Mouse (Mus musculus): ENCODE results near the gene Rpia. TPM values are rescaled to one million over a fixed set of nuclear protein-coding genes. Genes with fewer than 3 reads are reported as not detected.
A peak's percentile ranks its signal among the peaks of the same experiment; 100 is the strongest.

Rpia gene
- polyA plus RNA-seq, 1 experiment from 2014 or later, result 6.4 TPM

GRCm38 (mm10) chr6:70815471-70815870 is 23.4 kb upstream of the Rpia start:
- no peak for TF ChIP-seq CTCF (IDR thresholded peaks at IDR 0.05; ENCODE audit: low read depth)
- no peaks in the 10 kb centered on the region for H3K27me3 ChIP-seq (replicated peaks; ENCODE audit: control insufficient read depth, insufficient read depth, low read length)
- no peak overlapping the region for H3K4me2 ChIP-seq (replicated peaks; ENCODE audit: low read depth)
- no peak overlapping the region for H3K27ac ChIP-seq (ENCODE audit: low read depth, low read length)
- ATAC-seq, result no peak
- H3K36me3 ChIP-seq (ENCODE audit: control insufficient read depth, insufficient read depth), result no peaks in the 10 kb centered on the region
- WGBS, result 66% methylated on average over 8 of the region's 8 CpGs
- H3K4me3 ChIP-seq (ENCODE audit: low read depth, low read length), result no peak overlapping the region
- H3K9me3 ChIP-seq (ENCODE audit: control insufficient read depth), result no peaks in the 10 kb centered on the region
- no peaks in the 10 kb centered on the region for H3K4me1 ChIP-seq (replicated peaks; ENCODE audit: control insufficient read depth, insufficient read depth, low read length)
- no peak overlapping the region for H3K9ac ChIP-seq (ENCODE audit: low read depth, low read length)

DNA sequence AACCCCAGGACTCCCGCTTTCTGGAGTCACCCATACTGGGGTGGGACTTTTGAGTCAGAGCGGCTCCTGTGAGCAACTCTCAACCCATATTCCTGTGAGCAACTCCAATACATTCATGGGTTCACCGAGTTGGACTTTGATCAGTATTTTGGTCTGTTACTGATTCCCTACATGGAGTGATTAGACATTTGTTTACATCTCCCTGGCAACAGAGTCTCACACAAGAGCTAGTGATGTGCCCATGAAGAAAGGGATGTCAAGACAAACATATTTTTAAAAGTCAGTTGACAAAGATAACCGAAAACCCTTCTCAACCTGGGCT is 22.6 kb upstream of the Rpia start:
- WGBS, result 54% methylated on average over 4 of the region's 4 CpGs
- H3K27me3 ChIP-seq (replicated peaks; ENCODE audit: control insufficient read depth, insufficient read depth, low read length), result no peaks in the 10 kb centered on the region
- no peaks in the 10 kb centered on the region for H3K36me3 ChIP-seq (ENCODE audit: control insufficient read depth, insufficient read depth)
- ATAC-seq, result peak; percentile 81
- no peak for TF ChIP-seq CTCF (IDR thresholded peaks at IDR 0.05; ENCODE audit: low read depth)
- H3K4me1 ChIP-seq (replicated peaks; ENCODE audit: control insufficient read depth, insufficient read depth, low read length), result no peaks in the 10 kb centered on the region
- no peak overlapping the region for H3K9ac ChIP-seq (ENCODE audit: low read depth, low read length)
- H3K27ac ChIP-seq (ENCODE audit: low read depth, low read length), result peak overlapping the region; percentile 89; the same call in 1 of the 2 replicates
- no peaks in the 10 kb centered on the region for H3K9me3 ChIP-seq (ENCODE audit: control insufficient read depth)
- H3K4me2 ChIP-seq (replicated peaks; ENCODE audit: low read depth), result no peak overlapping the region
- no peak overlapping the region for H3K4me3 ChIP-seq (ENCODE audit: low read depth, low read length)

GRCm38 (mm10) chr6:70813921-70814628 is 22.0 kb upstream of the Rpia start:
- Histone ChIP-seq H3K4me3 (ENCODE audit: low read depth, low read length) (no peak overlapping the region), H3K9ac (ENCODE audit: low read depth, low read length) (peak overlapping the region; percentile 22; the same call in 1 of the 2 replicates), H3K36me3 (ENCODE audit: control insufficient read depth, insufficient read depth) (no peaks in the 10 kb centered on the region), H3K27ac (ENCODE audit: low read depth, low read length) (peak overlapping the region; percentile 89), H3K4me2 (replicated peaks; ENCODE audit: low read depth) (peak overlapping the region; percentile 25), H3K4me1 (replicated peaks; ENCODE audit: control insufficient read depth, insufficient read depth, low read length) (no peaks in the 10 kb centered on the region), H3K27me3 (replicated peaks; ENCODE audit: control insufficient read depth, insufficient read depth, low read length) (no peaks in the 10 kb centered on the region), H3K9me3 (ENCODE audit: control insufficient read depth) (no peaks in the 10 kb centered on the region)
- TF ChIP-seq CTCF (IDR thresholded peaks at IDR 0.05; ENCODE audit: low read depth), result no peak
- ATAC-seq, result peak; percentile 90
- WGBS, result 47% methylated on average over 18 of the region's 18 CpGs

GRCm38 (mm10) chr6:70812526-70812895 is 20.5 kb upstream of the Rpia start:
- TF ChIP-seq CTCF (IDR thresholded peaks at IDR 0.05; ENCODE audit: low read depth), result no peak
- H3K4me3 ChIP-seq (ENCODE audit: low read depth, low read length), result no peak overlapping the region
- no peak overlapping the region for H3K9ac ChIP-seq (ENCODE audit: low read depth, low read length)
- no peak for ATAC-seq
- H3K4me1 ChIP-seq (replicated peaks; ENCODE audit: control insufficient read depth, insufficient read depth, low read length), result no peaks in the 10 kb centered on the region
- H3K9me3 ChIP-seq (ENCODE audit: control insufficient read depth), result no peaks in the 10 kb centered on the region
- 37% methylated on average over 4 of the region's 4 CpGs for WGBS
- no peak overlapping the region for H3K27ac ChIP-seq (ENCODE audit: low read depth, low read length)
- no peaks in the 10 kb centered on the region for H3K27me3 ChIP-seq (replicated peaks; ENCODE audit: control insufficient read depth, insufficient read depth, low read length)
- no peak overlapping the region for H3K4me2 ChIP-seq (replicated peaks; ENCODE audit: low read depth)
- no peaks in the 10 kb centered on the region for H3K36me3 ChIP-seq (ENCODE audit: control insufficient read depth, insufficient read depth)

DNA sequence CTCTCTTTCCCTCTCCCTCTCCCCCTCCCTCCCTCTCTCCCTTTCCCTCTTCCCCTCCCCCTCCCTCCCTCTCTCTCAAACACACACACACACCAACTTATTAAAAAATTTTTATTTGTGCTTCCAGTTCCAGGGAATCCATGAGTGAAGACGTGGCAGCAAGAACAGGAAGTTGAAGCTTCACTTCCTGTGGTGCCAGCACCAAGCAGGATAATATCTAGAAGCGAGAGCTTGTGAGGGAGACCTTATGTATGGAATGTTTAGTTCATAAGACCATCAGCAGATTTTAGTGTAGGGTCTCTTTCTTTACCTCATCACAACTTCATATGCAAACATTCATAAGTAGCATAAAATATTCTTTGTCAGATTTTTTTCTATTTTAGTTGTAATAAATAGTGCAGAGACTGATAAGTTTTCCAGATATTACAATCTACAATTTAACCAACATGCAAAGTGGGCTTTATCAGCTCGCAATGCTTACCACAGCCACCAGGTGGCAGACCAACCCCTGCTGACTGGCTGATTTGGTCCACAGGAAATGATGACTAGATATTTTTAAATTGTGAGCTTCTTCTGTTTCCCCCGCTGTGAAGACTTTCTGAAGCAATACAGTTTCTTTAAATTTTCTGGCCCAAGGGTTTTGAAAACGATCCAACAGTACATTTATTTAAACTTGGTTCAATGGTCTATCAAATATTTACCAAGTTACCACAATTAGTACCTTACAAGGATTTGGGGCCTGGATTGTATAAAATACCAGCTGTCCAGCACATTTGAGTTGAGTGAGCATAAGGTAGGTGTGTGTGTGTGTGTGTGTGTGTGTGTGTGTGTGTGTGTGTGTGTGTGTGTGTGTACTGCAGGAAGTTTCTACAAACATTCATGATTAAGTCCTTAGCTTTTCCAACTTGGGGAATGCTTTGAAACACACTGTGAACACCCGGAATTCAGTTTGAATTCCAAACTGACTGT is 19.8 kb upstream of the Rpia start:
- H3K27me3 ChIP-seq (replicated peaks; ENCODE audit: control insufficient read depth, insufficient read depth, low read length), result no peaks in the 10 kb centered on the region
- no peak overlapping the region for H3K9ac ChIP-seq (ENCODE audit: low read depth, low read length)
- H3K4me2 ChIP-seq (replicated peaks; ENCODE audit: low read depth), result no peak overlapping the region
- peak; percentile 90 for TF ChIP-seq CTCF (IDR thresholded peaks at IDR 0.05; ENCODE audit: low read depth)
- H3K36me3 ChIP-seq (ENCODE audit: control insufficient read depth, insufficient read depth), result no peaks in the 10 kb centered on the region
- H3K4me1 ChIP-seq (replicated peaks; ENCODE audit: control insufficient read depth, insufficient read depth, low read length), result no peaks in the 10 kb centered on the region
- H3K4me3 ChIP-seq (ENCODE audit: low read depth, low read length), result no peak overlapping the region
- 18% methylated on average over 6 of the region's 6 CpGs for WGBS
- no peaks in the 10 kb centered on the region for H3K9me3 ChIP-seq (ENCODE audit: control insufficient read depth)
- H3K27ac ChIP-seq (ENCODE audit: low read depth, low read length), result no peak overlapping the region
- no peak for ATAC-seq

GRCm38 (mm10) chr6:70810524-70810923 is 18.5 kb upstream of the Rpia start:
- Histone ChIP-seq H3K4me2 (replicated peaks; ENCODE audit: low read depth) (no peak overlapping the region), H3K27ac (ENCODE audit: low read depth, low read length) (no peak overlapping the region), H3K9me3 (ENCODE audit: control insufficient read depth) (no peaks in the 10 kb centered on the region), H3K9ac (ENCODE audit: low read depth, low read length) (no peak overlapping the region), H3K36me3 (ENCODE audit: control insufficient read depth, insufficient read depth) (no peaks in the 10 kb centered on the region), H3K27me3 (replicated peaks; ENCODE audit: control insufficient read depth, insufficient read depth, low read length) (no peaks in the 10 kb centered on the region), H3K4me1 (replicated peaks; ENCODE audit: control insufficient read depth, insufficient read depth, low read length) (no peaks in the 10 kb centered on the region), H3K4me3 (ENCODE audit: low read depth, low read length) (no peak overlapping the region)
- no peak for ATAC-seq
- WGBS, result 82% methylated on average over 1 of the region's 1 CpGs
- TF ChIP-seq CTCF (IDR thresholded peaks at IDR 0.05; ENCODE audit: low read depth), result no peak
